Mouse (Mus musculus): ENCODE measurements at regions not wholly inside any gene's neighbourhood (a gene's known extent, or its start where the extent isn't known, plus 50 kb on each side); places are given as distances from the start of the nearest gene placed in this dataset.
A peak's percentile ranks its signal among the peaks of the same experiment; 100 is the strongest.

DNA sequence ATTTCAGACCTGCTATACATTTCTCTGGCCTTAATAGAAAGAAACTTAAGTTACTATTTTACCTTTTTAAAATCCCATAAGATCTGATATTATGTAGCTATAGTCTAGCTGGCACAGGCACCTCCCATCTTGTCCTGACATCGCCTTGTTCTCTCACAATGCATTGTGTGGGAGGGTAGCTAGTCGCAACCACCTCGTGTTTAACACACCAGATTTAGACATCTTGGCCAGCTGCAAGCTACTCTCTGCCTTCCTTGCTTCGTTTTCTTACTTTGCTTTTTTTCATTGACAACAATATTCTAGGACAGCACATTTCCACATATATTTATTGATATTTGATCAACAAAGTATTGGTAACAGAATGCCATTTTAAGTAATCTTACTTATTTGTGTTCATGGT, 314.4 kb upstream of the Sall1 start:
- no peaks in the 10 kb centered on the region for H3K36me3 ChIP-seq (ENCODE audit: control insufficient read depth, insufficient read depth, low read length)
- ATAC-seq (ENCODE audit: low FRiP score) (no peak), DNase-seq (ENCODE audit: low spot score, missing footprints) (no peak)
- H3K27me3 ChIP-seq (ENCODE audit: control insufficient read depth, insufficient read depth, low read length): no peaks in the 10 kb centered on the region
- H3K4me2 ChIP-seq: no peak overlapping the region
- no peaks in the 10 kb centered on the region for H3K9me3 ChIP-seq (ENCODE audit: control insufficient read depth, low read length)
- H3K4me1 ChIP-seq (ENCODE audit: control insufficient read depth, insufficient read depth, low read length): no peaks in the 10 kb centered on the region
- no peak overlapping the region for H3K27ac ChIP-seq (ENCODE audit: low read depth, low read length)
- 79% methylated on average over 4 of the region's 4 CpGs for WGBS
- H3K4me3 ChIP-seq (ENCODE audit: low read depth, low read length): no peak overlapping the region
- no peak overlapping the region for H3K9ac ChIP-seq (ENCODE audit: low read length)

DNA sequence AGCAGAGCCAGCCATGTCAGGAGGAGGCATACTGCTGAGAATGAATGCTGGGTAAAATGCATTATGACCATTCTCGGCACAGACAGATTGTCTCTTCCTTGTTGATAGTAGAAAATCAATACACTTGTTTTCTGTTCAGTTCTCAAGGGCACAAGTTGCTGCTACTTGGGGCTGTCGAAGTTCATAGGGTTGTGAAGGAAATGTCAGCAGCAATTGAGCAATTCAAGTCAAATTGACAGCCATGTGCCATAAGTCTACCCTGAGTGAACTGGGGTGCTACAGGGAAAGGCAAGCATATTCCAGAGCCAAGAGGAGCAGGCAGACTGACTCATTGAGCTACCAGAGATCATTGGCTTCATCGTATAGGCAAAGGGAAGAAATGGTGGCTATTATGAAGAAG, 301.6 kb upstream of the Sall1 start:
- Histone ChIP-seq H3K9me3 (ENCODE audit: control insufficient read depth, low read length) (no peaks in the 10 kb centered on the region), H3K4me1 (ENCODE audit: control insufficient read depth, insufficient read depth, low read length) (no peaks in the 10 kb centered on the region), H3K36me3 (ENCODE audit: control insufficient read depth, insufficient read depth, low read length) (no peaks in the 10 kb centered on the region), H3K4me3 (ENCODE audit: low read depth, low read length) (no peak overlapping the region), H3K27ac (ENCODE audit: low read depth, low read length) (no peak overlapping the region), H3K9ac (ENCODE audit: low read length) (no peak overlapping the region), H3K4me2 (no peak overlapping the region), H3K27me3 (ENCODE audit: control insufficient read depth, insufficient read depth, low read length) (no peaks in the 10 kb centered on the region)
- 84% methylated on average over 3 of the region's 3 CpGs for WGBS
- no peak for DNase-seq (ENCODE audit: low spot score, missing footprints)
- ATAC-seq (ENCODE audit: low FRiP score): no peak

DNA sequence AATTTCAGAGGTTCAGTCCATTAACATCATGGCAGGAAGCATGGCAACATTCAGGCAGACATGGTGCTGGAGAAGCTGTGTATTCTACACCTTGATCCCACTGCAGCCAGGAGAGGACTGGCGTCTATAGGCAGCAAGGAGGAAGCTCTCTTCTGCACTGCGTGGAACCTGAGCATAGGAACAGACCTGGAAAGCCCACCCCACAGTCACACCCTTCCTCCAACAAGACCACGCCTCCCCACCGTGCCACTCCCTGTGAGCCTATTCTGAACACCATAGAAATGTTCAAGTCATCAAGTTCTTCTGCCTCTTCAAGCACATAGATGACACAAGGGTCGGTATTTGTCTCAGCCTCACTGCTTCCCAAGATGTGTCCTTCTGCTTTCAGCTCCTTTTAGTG, 297.7 kb upstream of the Sall1 start:
- DNase-seq (ENCODE audit: low spot score, missing footprints) (no peak), ATAC-seq (ENCODE audit: low FRiP score) (no peak)
- no peaks in the 10 kb centered on the region for H3K27me3 ChIP-seq (ENCODE audit: control insufficient read depth, insufficient read depth, low read length)
- H3K4me2 ChIP-seq: no peak overlapping the region
- no peak overlapping the region for H3K27ac ChIP-seq (ENCODE audit: low read depth, low read length)
- H3K9ac ChIP-seq (ENCODE audit: low read length): no peak overlapping the region
- no peaks in the 10 kb centered on the region for H3K9me3 ChIP-seq (ENCODE audit: control insufficient read depth, low read length)
- H3K4me3 ChIP-seq (ENCODE audit: low read depth, low read length): no peak overlapping the region
- 90% methylated on average over 5 of the region's 5 CpGs for WGBS
- no peaks in the 10 kb centered on the region for H3K36me3 ChIP-seq (ENCODE audit: control insufficient read depth, insufficient read depth, low read length)
- no peaks in the 10 kb centered on the region for H3K4me1 ChIP-seq (ENCODE audit: control insufficient read depth, insufficient read depth, low read length)

DNA sequence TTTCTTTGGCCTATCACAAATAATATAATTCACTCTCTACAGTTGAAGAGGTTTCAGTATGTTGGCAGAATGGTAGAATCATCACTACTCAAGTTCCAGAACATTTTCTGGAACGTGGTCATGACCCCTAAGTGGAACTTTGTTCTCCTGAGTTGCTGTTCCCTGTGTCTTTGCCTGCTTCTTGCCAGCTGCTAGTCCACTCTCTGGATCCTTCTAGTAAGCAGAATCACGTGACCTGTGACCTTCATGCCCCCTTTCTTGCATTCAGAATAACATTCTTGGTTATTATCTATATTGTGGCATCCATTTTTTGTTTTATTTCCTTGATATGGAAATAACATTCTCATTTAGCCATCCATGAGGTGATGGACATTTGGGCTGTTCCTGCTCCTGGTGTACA, 291.5 kb upstream of the Sall1 start:
- Histone ChIP-seq H3K27ac (ENCODE audit: low read depth, low read length) (no peak overlapping the region), H3K36me3 (ENCODE audit: control insufficient read depth, insufficient read depth, low read length) (no peaks in the 10 kb centered on the region), H3K9me3 (ENCODE audit: control insufficient read depth, low read length) (no peaks in the 10 kb centered on the region), H3K4me1 (ENCODE audit: control insufficient read depth, insufficient read depth, low read length) (0 out of 2 replicates have a peak, but pooled peaks cover 4% of the 10 kb centered on the region), H3K9ac (ENCODE audit: low read length) (no peak overlapping the region), H3K27me3 (ENCODE audit: control insufficient read depth, insufficient read depth, low read length) (no peaks in the 10 kb centered on the region), H3K4me3 (ENCODE audit: low read depth, low read length) (no peak overlapping the region), H3K4me2 (no peak overlapping the region)
- no peak for ATAC-seq (ENCODE audit: low FRiP score)
- 86% methylated on average over 2 of the region's 2 CpGs for WGBS
- DNase-seq (ENCODE audit: low spot score, missing footprints): no peak

DNA sequence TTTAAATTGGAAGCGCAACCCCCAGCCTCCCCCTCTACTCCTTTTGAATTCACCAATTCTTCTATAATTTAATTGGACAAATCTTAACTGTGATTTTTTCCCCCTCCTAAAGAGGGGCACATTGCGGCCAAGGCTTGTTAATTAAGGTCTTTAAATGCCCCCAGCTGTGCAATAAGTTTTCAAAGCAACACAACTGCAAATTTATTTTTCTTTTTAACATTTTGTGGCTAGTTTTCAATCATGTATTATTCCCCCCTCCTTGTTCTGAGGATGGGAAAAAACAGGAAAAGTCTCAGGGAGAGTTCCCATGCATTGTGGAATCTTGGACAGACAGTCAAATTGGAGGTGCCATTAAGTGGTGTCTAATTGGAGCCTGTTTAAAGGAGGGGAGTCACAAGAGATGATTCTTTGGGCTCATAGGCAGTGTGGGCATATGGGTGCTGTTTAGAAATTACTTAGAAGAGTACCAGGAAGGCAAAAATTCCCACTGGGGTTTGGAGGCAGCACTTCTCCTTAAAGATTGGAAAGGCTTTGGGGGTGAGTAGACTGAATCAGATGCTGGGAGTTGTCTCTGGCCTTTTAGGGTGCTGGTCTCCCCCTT, 281.9 kb upstream of the Sall1 start:
- no peaks in the 10 kb centered on the region for H3K36me3 ChIP-seq (ENCODE audit: control insufficient read depth, insufficient read depth, low read length)
- H3K27ac ChIP-seq (ENCODE audit: low read depth, low read length): no peak overlapping the region
- H3K27me3 ChIP-seq (ENCODE audit: control insufficient read depth, insufficient read depth, low read length): no peaks in the 10 kb centered on the region
- no peak overlapping the region for H3K4me2 ChIP-seq
- H3K4me1 ChIP-seq (ENCODE audit: control insufficient read depth, insufficient read depth, low read length): peaks cover 2% of the 10 kb centered on the region; the same call in 1 of the 2 replicates
- H3K9me3 ChIP-seq (ENCODE audit: control insufficient read depth, low read length): no peaks in the 10 kb centered on the region
- WGBS: 94% methylated on average over 2 of the region's 2 CpGs
- H3K9ac ChIP-seq (ENCODE audit: low read length): no peak overlapping the region
- DNase-seq (ENCODE audit: low spot score, missing footprints) (peak; percentile 61), ATAC-seq (ENCODE audit: low FRiP score) (no peak)
- no peak overlapping the region for H3K4me3 ChIP-seq (ENCODE audit: low read depth, low read length)

DNA sequence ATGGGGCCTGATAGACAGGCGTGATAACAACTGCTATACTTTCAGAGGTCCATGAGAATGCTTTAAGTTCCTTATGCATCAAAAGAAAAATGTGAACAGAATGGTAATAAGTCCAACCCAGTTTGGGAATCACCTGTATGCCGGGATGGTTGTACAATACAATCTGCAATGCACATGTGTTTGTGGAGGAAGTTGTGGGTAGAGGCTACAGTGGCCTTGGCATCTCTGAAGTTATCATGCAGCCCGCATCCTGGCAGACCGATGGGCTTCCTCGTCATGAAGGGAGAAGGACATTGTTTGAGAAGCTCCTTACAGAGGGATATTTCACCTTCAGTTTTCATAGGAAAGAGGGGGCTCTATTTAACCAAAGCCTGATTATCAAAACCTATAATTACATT, 281.3 kb upstream of the Sall1 start:
- WGBS: 83% methylated on average over 5 of the region's 5 CpGs
- ATAC-seq (ENCODE audit: low FRiP score): no peak
- H3K27ac ChIP-seq (ENCODE audit: low read depth, low read length): no peak overlapping the region

DNA sequence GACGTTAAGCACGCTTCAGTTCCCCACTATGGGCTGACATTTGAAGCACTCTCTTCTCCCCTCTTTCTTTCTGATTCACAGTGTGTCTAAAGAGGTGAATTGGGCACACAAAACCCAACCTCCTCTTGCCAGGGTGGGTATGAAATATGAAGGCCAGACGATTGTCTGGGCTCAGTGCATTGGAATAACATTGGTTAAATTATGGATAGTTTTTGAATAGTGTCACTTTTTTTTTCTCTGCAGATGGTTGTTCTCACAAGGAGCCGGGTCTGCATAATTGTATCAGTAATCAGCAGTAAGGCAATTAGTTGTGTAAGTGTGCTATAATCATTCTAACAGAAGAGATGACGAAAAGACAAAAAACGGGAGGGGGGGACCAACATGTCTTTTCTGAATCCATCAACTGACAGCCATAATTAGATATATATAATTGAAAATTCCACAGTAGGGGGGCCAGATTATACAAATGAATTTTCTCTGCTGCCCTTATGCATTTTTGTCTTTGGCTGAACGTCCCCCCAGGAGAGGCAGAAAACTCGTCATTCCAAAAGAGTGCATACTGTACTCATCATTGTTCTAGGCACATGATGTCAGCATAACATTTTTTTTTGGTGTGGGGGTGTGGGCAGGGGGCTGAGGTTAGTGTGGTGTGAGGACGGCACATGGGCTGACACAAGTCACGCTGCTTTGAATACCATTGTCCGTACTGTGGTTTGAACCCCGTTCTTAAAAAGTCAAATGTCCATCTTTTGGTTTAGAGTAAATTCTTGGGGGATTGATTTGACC, 280.7 kb upstream of the Sall1 start:
- DNase-seq (ENCODE audit: low spot score, missing footprints) (peak; percentile 66), ATAC-seq (ENCODE audit: low FRiP score) (no peak)
- Histone ChIP-seq H3K36me3 (ENCODE audit: control insufficient read depth, insufficient read depth, low read length) (no peaks in the 10 kb centered on the region), H3K9me3 (ENCODE audit: control insufficient read depth, low read length) (no peaks in the 10 kb centered on the region), H3K4me3 (ENCODE audit: low read depth, low read length) (no peak overlapping the region), H3K27ac (ENCODE audit: low read depth, low read length) (no peak overlapping the region), H3K27me3 (ENCODE audit: control insufficient read depth, insufficient read depth, low read length) (no peaks in the 10 kb centered on the region), H3K4me1 (ENCODE audit: control insufficient read depth, insufficient read depth, low read length) (no peaks in the 10 kb centered on the region), H3K9ac (ENCODE audit: low read length) (no peak overlapping the region), H3K4me2 (no peak overlapping the region)
- 80% methylated on average over 12 of the region's 12 CpGs for WGBS

More for the DNA sequence above, 281.3 kb upstream of the Sall1 start:
- Histone ChIP-seq H3K4me3 (ENCODE audit: low read depth, low read length) (no peak overlapping the region), H3K9ac (ENCODE audit: low read length) (no peak overlapping the region), H3K4me1 (ENCODE audit: control insufficient read depth, insufficient read depth, low read length) (no peaks in the 10 kb centered on the region; the same call in 1 of the 2 replicates), H3K4me2 (no peak overlapping the region), H3K9me3 (ENCODE audit: control insufficient read depth, low read length) (no peaks in the 10 kb centered on the region), H3K36me3 (ENCODE audit: control insufficient read depth, insufficient read depth, low read length) (no peaks in the 10 kb centered on the region), H3K27me3 (ENCODE audit: control insufficient read depth, insufficient read depth, low read length) (no peaks in the 10 kb centered on the region)
- peak; percentile 28 for DNase-seq (ENCODE audit: low spot score, missing footprints)

DNA sequence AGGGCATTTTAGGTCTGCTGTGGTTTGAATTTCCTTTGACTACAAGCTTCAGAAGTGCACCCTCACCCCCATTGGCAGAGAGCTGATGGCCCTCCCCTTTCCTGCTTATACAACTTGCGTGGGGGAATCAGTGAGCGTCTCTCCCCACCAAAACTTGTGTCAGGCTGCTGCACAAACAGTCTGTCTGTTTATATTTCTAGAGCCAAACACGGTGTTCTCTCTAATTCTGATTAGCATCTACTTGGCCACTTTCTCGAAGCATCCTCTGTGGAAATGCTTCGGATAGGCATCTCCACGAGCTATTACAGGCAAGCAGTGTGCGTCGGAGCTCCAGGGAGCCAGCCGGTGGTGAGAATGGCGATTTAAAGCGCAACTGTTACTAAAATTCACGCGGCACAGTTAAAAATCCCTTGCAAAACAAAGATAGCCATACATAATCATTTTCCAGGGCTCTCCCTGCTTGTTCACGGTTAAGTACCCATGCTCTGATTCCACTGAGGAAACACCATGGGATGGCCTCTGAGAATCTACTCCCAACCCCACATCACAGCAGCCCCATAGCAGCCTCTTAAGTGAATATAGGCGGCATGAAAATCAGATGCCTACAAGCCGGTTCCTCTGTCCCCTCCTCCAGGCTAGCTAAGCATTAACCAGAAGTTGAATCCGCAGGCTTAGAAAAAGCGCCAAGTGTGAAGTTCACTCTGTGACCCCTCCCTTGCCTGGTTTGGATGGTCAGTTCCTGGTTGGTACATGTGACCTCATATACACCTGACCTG, 273.7 kb upstream of the Sall1 start:
- no peaks in the 10 kb centered on the region for H3K36me3 ChIP-seq (ENCODE audit: control insufficient read depth, insufficient read depth, low read length)
- peaks cover 14% of the 10 kb centered on the region for H3K4me1 ChIP-seq (ENCODE audit: control insufficient read depth, insufficient read depth, low read length)
- H3K27me3 ChIP-seq (ENCODE audit: control insufficient read depth, insufficient read depth, low read length): no peaks in the 10 kb centered on the region
- no peak overlapping the region for H3K9ac ChIP-seq (ENCODE audit: low read length)
- H3K27ac ChIP-seq (ENCODE audit: low read depth, low read length): no peak overlapping the region
- no peaks in the 10 kb centered on the region for H3K9me3 ChIP-seq (ENCODE audit: control insufficient read depth, low read length)
- 31% methylated on average over 18 of the region's 18 CpGs for WGBS
- no peak for ATAC-seq (ENCODE audit: low FRiP score)
- no peak overlapping the region for H3K4me2 ChIP-seq
- DNase-seq (ENCODE audit: low spot score, missing footprints): peak; percentile 87
- H3K4me3 ChIP-seq (ENCODE audit: low read depth, low read length): no peak overlapping the region
